Mouse (Mus musculus) spleen, postnatal 10 days (tissue): ENCODE results near the gene Acp2.

ENCODE experiments used
- DNase-seq, 2 experiments: peaks; one replicate each; pipeline ENCODE4 v3.0.0; 2021 to 2022; ENCODE audit warnings: low spot score in 2 of 2

Gene Acp2

DNA sequence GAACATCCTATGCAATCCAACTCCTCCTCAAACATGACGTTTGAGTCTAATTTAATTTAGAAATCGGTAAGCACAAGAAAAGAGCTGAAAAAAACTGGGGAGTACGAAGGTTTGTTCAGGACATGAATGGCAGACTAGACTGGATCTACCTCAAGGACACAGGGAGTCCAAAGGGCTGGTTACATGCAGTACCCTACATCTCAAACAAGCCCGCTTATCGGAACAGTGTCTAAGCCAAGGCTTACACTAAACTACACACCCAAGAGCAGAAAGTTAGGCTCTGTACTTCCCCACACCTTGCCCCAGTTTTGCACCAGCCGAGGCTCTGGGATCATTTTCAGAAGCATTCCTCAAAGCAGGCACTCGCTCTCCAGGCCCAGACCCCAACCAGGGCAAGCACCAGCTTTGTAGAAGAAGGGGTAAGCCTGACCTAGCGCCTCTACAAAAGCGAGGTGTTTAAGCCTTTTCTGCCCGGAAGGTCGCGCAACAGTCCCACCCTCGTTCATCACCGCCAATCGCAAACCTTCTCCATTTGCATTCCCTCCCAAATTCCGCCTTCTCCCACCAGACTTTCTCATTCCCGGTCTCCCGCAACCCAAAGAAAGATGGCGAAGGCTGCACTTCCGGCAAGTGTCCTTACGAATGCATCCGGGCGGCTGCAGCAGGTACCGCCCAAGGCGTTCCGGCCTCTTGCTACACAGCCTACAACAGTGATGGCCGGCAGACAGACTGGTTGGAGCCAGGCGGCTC lies at the start of gene Acp2, which contains the start of gene Nr1h3:
Gene Acp2, plus strand, starts transcription at position 664 of the 750 bp plus-strand sequence.
Gene Nr1h3, minus strand, starts transcription at position 613 of the 750 bp plus-strand sequence.
- DNase-seq: peak; percentile 89 to 96

DNA sequence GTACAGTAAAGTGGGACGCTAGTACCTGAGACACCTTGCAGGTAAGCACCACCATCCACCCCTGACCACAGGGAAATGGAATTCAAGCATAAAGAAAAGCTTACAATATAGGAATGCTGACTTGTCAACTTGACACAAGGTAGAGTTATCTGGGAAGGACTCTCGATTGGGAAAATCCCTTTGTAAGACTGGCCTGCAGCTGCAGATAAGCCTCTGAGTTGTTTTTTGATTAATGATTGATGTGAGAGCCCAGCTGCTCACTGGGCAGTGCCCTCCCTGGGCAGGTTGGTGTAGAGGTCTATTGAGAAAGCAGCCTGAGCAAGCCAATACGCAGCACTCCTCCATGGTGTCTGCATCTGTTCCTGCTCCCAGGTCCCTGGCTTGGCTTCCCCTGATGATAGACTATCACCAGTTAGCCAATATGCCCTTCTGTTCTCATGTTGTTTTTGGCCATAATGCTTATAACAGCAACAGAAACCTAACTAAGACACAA lies 49.8 kb upstream of the Acp2 start:
- no peak for DNase-seq

DNA sequence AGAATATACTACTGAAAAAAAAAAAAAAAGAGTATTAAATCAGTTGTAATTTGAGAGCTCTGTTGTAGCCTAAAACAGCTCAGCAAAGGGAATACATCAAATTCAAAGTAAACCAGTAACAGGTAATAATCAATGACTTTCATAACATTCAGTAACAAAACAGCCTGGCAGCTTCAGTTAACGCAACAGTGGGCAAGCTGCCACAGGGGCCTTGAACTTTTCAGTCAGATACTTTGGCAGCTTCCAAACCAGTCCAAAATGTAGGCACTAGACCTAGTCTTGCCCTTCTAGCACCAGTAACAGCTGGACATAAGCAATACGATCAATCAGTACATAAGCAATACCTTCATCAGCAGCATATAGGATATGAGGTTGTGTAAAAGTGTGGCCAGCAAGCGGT lies 48.6 kb upstream of the Acp2 start:
- no peak for DNase-seq

DNA sequence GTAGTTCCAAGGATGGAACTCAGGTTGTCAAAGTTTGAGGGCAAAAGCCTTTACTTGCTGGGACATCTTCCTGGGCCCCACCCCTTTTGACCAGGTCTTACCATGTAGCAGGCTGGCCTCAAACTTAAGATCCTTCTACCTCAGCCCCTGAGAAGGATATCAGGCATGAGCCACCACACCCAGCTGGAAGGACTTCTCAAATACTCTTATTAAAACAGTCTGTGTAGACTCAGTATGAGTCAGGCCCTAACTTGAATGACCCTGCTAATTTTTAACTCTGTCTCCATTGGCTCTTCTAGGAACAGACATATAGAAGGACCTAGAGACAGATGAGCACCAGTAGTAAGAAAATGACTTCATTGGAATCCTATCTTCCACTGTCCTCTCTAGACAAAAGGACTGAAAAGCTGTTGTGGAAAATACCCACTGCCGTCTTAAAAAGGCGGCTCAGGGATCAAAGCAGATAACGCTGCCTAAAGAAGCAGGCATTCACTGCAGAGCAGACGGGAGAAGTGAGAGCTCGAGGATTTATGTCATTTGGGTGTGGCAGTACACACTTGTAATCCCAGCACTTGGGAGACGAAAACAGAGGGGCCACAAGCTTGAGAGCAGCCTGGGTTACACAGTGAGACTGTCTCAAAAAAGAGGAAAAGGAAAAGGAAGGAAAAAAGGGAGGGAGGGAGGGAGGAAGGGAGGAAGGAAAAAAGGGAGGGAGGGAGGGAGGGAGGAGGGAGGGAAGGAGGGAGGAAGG lies 45.5 kb upstream of the Acp2 start:
- DNase-seq: no peak

DNA sequence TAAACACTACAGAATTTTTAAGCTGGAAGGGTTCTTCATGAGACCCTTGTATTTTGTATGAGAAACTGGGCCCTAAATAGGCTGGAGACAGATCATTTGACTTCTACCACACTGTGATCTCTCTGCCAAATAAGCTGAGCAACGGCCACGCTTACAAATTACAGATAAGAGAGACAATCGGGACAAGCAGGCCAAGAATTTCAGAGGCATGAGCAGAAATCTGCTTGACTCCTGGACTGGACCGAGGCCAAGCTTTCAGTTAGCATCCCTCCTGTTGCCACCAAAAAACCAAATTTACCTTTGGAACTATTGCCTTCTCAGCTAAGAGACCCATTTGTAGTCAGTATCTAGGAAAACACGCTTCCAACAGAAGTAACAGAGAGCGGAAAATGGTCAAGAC lies 42.1 kb upstream of the Acp2 start:
- no peak for DNase-seq

DNA sequence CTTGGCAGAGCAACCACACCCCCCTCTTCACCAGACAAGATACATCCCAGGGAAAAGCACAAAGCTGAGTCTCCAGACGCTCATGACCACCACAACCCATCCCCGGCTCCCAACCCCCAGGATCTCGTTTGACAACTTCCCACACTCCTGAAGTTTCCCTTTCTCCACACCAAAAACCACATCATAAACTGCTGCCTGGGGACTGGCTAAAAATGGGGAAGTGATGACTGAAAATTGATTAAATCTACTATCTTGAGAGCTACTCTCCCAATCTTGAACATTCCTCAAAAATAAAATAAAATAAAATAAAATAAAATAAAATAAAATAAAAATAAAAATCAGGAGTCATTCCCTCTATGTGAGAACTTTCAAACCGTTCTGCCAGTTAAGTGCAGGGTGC lies 39.7 kb upstream of the Acp2 start:
- DNase-seq: no peak

DNA sequence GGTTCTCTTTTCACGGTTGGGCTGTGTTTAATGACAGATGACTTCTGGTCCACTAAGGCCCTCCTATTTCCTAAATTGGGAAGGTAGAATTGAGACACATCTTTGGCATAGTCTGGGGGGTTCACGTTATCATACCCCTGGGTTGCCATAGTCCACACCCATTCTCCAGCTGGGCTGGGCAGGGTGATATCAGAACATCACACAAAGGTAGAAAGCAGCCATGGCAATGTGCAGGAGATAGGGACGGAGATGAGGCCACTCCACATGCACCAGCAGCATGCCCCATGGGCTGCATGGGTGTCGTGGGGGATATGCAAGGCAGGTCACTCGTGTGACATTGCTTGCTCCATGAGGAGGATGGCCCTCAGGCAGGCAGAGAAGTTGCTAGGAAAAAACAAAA lies 39.2 kb upstream of the Acp2 start:
- no peak for DNase-seq

DNA sequence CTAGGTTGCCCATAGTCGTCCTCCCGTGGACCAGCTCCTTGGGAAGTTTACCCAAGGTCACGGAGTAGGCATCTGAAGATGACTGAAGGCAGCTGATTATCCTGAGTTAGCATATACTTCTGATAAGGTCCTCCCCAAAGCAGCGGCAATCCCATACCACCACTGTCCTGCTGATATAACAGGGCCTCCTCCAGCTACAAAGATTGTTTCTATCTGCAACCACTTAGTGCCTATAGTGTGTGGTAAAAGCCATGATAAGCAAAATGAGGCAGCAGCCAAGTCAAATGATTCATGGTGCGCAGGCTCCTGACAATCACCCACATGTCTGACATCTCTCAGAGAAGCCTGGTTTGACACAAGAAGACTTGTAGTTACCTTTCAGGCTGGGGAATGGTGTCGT lies 37.7 kb upstream of the Acp2 start:
- no peak for DNase-seq

DNA sequence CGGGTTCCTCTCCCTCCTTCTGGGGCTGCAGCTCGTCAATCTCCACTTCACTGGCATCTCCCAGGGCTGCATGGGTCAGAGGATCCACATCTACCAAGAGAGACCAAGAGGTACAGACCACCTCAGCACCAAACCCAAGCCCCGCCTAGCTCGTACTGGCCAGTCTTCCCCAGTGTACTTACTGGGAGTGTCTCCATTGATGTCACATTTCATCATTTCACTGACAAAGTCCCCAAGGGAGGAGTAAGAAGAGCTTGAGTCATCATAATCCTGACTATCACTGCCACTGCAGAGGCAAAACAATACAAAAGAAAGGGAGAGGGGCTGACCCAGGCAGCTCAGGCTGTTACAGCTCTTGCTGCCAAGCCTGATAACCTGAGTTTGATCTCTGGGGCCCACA lies 35.1 kb upstream of the Acp2 start:
- no peak for DNase-seq

DNA sequence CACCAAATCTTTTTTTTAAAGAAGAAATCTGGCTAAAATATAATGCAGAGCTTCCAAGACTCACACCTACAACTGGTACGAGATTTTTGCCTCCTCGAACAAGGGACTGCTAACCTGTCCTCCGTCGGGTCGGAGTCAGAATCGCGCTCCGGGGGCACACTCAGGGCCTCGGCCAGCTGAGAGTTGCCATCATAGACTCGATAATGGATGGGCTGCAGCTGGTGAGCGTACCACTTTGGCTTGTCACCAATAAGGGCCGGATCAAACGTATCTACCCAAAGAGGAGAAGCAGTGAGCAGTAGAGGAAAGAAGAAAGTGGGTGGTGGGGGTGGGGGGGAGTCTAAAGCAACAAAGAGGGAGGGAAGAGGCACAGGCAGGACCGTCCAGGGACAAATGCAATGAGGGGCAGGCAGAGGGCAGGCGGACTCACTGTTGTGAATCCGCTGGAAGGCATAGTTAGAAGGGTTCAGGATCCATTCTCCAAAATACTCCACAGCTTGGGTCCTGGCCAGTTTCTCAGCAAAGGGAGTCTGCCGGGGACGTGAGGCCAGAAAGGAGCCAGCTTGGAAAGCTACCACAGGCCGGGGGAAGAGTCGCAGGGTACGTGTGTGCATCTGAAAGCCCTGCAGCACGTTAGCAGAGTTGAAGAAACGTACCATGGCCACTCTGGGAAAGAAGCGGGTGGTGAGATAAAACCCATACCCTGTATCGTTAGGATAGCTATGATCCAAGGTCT lies 32.9 kb upstream of the Acp2 start:
- DNase-seq: no peak

DNA sequence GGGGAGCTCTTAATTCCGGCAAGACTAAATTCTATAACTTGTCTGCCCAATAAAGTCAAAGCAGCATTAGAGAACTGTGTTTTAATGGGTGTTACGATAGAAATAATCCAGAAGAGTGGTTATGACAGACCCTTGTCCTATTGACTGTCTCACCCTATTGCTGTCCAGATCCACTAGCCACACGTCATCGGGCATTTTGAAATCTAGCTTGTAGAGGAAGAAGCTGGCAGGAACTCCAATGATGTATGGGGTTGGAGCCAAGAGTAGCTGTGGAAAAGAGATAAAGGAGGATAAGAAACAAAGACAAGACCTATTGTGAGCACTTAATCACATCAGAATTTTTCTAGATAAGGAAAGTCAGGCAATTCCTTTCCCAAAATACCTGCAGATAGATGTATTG lies 27.2 kb upstream of the Acp2 start:
- DNase-seq: no peak

DNA sequence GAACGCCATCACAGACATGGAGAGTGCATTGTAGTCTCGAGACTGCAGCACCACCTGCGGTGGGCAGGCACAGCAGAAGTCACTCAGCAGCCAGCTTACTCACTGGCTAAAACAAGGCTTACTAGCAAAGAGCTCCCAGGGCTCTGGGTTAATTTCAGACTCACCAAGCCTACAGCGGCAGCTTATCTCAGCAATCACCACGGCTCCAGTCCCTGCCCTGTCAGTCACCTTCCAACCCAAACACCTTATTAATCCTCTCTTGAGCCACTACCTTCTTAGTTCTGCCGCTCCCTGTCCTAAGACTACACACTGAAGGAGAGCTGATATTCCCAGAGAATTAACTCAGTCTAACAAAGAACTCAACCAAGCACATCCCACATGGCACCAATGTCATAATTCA lies 26.5 kb upstream of the Acp2 start:
- DNase-seq: no peak

DNA sequence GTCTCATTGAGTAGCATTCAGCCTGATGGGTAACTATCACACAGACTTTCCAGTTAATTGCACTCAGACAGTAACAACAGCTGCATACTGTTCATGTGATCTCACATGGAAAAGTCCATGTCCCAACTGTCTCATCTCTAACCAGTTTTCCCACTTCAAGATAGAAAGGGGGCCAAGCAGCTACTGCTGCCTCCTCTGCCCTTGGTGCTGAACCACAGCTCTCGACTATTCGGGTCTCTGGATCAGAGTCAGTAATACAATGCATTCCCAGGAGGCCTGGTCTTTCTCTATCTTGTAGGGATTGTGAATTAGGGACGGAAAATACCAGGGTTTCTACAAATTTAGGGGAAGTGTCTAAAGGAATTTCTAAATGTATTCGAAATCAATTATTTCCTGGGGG lies 22.9 kb upstream of the Acp2 start:
- no peak for DNase-seq

DNA sequence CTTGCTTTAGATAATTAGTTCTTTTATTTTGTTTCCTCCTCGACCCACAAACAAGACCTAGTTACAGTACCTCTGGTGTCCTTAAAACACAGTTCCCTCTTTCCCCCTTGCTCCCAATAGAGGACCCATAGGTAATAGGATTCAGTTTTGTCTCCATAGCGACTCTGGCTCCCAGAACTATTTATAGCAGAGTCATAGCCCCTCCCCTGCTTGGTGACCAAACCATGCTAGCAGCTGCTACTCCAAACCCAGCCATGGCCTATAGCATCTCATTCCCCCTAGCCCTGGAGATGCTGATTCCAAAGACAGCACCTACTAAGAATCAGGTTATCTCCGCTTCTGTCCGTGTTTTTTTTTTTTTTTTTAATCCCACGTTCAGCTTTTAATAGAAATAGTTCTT lies 22.0 kb upstream of the Acp2 start:
- no peak for DNase-seq

DNA sequence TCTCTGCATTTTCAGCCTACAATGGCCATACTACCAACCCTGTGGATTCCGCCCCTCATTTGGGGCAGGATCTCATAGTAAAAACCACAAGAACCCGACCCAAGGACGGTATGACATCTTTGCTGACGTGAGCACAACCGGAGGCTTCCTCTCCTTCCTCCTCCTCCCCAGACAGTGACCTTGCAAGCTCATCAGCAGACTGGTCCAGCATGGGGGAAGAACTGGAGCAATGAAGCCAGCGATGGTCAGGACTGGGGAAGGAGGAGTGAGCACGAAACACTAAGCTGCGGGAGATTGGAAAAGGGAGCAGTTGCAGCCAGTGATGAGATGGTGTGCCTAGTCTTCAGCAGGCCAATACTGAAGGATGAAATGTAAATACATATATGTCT lies 20.7 kb upstream of the Acp2 start:
- peak in 1 of 2 experiments; percentile 20 for DNase-seq

DNA sequence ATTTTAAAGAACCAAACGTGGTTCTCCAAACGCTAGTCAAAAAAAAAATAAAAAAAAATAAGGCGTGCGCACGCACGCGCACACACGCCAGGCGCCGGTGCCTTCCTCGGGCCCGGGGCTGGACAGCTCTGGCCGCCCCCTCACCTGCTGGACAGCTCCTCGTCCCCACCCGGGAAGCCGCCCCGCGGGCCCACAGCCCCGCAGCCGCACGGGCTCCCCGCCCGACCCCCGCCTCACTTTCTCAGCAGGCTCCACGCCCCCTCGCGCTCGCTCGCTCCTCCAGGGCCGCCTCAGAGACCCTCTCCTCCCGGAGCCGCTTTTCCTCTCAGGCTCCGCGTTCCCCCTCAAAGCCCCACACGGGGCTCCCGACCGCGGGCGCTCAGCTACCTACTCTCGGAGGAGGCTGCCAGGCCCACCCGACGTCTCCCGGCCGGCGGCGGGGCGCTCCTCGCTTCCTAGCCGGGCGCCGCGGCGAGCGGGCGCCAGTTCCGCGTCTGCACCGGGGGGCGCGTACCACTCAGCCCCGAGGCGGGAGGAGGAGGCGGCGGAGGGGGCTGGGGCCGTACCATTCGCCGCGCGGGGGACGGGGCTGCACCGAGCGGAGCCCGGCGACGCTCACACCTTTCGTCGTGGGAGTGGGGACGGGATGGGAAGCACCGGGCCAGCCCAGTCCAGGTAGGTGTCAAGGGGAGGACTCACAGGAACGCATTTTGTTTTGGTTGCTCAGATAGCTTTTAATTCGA lies 20.1 kb upstream of the Acp2 start:
- DNase-seq: peak; percentile 71 to 83

DNA sequence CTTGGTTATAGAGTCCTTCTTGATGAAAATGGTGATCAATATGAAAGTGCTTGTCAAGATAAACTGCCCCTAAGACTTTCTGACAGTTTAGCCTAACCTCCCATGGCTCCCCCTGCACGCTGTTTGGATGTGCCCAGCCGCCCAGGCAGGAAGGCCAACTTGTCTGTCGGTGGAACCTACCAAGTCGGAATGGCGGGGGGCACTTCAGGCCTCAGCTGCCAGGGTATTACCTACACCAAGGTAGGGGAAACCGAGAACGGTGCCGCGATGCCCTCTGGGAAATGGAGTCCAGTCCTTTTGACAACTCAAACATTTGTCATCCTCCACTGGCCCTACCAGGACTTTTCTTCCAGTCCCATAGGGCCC lies 19.6 kb upstream of the Acp2 start:
- DNase-seq: peak; percentile 94 to 99

DNA sequence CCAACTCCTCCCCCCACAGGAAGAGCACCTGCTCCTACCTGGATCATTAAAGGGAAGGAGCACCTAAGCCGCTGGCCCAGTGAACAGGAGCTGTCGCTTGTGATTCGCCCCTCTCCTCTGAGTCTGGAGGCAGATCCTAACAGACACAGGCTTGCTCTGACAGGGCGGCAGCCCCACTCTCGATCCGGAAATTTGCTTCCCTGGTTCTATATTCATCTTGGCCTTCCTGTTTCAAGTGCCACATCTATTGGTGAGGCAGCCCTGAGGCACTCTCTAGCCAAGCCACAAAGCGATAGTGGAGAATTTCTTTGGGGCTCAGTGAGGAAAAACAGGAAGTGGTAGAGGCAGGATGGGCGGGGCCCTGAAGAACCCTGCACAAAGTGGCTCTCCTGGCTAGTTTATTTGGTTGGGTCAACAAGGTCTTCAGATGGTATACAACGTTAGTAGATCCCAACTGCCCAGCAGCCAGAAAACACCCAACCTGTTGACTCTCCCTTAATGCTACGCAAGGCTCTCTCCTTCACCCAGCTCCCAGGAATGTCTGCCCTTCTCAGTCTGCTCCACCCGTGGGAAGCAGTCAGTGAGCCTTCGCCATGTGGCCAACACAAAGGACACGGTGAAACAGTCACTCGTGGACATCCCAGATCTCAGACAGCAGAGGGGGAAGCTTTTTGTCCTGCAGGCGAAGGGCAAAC lies 18.8 kb upstream of the Acp2 start, which contains the start of gene Madd:
Gene Madd, minus strand, starts transcription at position 127 of the 695 bp plus-strand sequence.
- peak; percentile 51 to 75 for DNase-seq

DNA sequence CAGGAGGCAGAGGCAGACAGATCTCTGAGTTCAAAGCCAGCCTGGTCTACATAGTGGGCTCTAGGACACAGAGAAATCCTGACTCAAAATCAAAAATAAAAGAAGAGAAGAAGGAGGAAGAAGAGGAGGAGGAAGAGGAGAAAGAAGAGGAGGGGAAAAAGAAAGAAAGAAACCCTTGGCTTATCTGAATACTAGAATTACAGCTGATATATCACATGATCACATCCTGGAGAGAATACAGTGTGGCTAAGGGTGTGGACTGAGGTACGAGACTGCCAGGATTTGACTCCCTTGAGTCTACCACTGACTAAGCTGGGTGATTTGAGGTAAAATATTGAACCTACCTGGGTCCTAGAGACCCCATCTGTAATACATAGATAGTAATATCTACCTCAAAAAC lies 16.5 kb upstream of the Acp2 start:
- DNase-seq: no peak

DNA sequence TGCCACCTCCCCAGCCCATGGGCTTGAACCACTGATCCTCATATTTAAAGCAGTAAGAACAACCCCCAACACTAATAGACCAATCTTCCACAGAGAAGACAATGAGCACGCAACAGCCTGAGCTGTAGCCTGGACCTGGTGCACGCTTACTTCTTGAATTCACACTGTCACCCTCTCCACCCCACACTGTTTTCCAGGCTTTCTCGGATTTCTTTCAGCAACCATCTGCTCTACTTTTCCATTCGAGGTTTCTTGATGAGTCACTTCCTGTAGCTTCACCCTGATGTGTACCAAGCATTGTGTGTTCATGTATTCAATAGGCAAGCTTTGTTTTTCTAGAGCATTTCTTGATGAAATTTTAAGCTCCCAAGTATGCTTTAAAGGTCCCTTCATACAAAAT lies 15.3 kb upstream of the Acp2 start:
- DNase-seq: no peak

DNA sequence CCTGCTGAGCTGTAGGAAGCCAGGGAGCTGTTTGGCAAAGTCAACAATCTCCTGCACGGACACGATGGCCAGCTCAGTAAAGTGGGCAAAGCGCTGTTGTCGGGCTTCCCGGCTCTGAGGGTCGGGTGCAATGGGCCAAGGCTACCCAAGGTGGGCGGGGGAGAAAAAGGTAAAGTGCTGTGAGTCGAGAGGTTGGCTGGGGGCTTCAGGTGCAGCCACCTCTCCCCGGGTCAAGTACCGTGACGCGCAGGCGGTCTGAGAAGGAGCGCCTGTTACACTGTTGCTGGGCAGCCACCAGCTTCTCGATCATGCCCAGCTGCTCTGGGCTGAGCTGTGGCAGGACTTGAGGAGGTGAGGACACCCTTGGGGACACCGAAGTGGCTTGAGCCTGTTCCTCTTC lies 12.2 kb upstream of the Acp2 start:
- DNase-seq: no peak
